Mouse (Mus musculus) hindbrain, embryonic 16.5 days (tissue): Measurements from ENCODE around the gene Dapl1. TPM values are rescaled to one million over a fixed set of nuclear protein-coding genes. Genes with fewer than 3 reads are reported as not detected.

Experiments
- ATAC-seq: fragments of 200-750 bp; cut with Nextera tagmentation; 2 replicates; pipeline ENCODE4 v1.8.0; 2017; ENCODE audit warnings: moderate TSS enrichment, moderate library complexity
- H3K27ac ChIP-seq: fragments of 300-500 bp; sonication (generic); 2 replicates; pipeline ENCODE4 v1.5.1; 2014; ENCODE audit warnings: low read depth, mild to moderate bottlenecking, control low read depth, low read length, moderate library complexity
- H3K27me3 ChIP-seq: fragments of 300-500 bp; sonication (generic); replicated peaks from 2 replicates; pipeline ENCODE4 v1.6.1; 2014; ENCODE audit warnings: low read length; ENCODE audit not compliant: control insufficient read depth, insufficient read depth
- H3K36me3 ChIP-seq: fragments of 300-500 bp; sonication (generic); 2 replicates; pipeline ENCODE4 v1.6.1; 2014; ENCODE audit warnings: mild to moderate bottlenecking, low read length, moderate library complexity, mixed read lengths; ENCODE audit not compliant: control insufficient read depth, insufficient read depth
- H3K4me1 ChIP-seq: fragments of 300-500 bp; sonication (generic); 2 replicates; pipeline ENCODE4 v1.6.1; 2014; ENCODE audit warnings: low read depth, low read length; ENCODE audit not compliant: control insufficient read depth, insufficient read depth
- H3K4me2 ChIP-seq: fragments of 300-500 bp; sonication (generic); 2 replicates; pipeline ENCODE4 v1.6.1; 2014; ENCODE audit warnings: mild to moderate bottlenecking, low read length, control low read depth, moderate library complexity
- H3K4me3 ChIP-seq: fragments of 300-500 bp; sonication (generic); 2 replicates; pipeline ENCODE4 v1.5.1; 2014; ENCODE audit warnings: mild to moderate bottlenecking, low read length, control low read depth, moderate library complexity
- H3K9ac ChIP-seq: fragments of 300-500 bp; sonication (generic); 2 replicates; pipeline ENCODE4 v1.6.1; 2014; ENCODE audit warnings: low read depth, mild to moderate bottlenecking, control low read depth, low read length, moderate library complexity
- H3K9me3 ChIP-seq: fragments of 300-500 bp; sonication (generic); 2 replicates; pipeline ENCODE4 v1.6.1; 2014; ENCODE audit warnings: mild to moderate bottlenecking, low read length, moderate library complexity; ENCODE audit not compliant: control insufficient read depth
- WGBS: fragments of 180-500 bp; shearing (Covaris S2); extraction: QIAGEN DNeasy Blood & Tissue Kit; methylation state at CpG from one replicate; pipeline ENCODE4 v1.1.7; 2014; 5-methylcytosine and 5-hydroxymethylcytosine counted together
- polyA plus RNA-seq: library from polyadenylated mRNA; unstranded; fragments of >200 nt; fragmentation: Nextera tagmentation; extraction: Ambion mirVana; gene quantifications from 2 replicates; pipeline ENCODE4 v1.2.1, GENCODE M21; 2015

Gene Dapl1
- polyA plus RNA-seq, 1 experiment from 2014 or later, result 2.2 TPM

DNA sequence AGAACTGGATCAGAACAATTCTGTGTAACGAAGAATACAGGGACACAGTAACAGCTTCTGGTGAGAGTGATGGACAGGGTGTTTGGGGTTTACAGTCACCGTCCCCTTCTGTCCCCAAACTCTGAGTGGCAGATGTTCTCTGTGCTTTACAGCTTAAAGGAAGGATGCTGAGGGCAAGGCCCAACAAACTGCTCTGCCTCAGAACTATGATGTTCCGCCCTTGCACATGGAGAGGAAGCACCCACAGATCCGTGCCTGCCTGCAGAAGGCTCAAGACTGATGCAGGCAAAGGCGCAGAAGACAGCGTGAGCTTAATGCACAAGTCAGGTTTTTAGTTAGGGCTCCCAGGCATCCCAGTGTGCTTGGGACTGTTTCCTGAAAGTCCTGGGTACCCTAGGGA, 16.5 kb upstream of the Dapl1 start:
- Histone ChIP-seq H3K36me3 (no peaks in the 10 kb centered on the region), H3K4me3 (no peak overlapping the region), H3K27ac (no peak overlapping the region), H3K9ac (no peak overlapping the region), H3K9me3 (no peaks in the 10 kb centered on the region), H3K27me3 (no peaks in the 10 kb centered on the region), H3K4me1 (no peaks in the 10 kb centered on the region; the same call in 1 of the 2 replicates), H3K4me2 (no peak overlapping the region)
- WGBS, result 87% methylated on average over 6 of the region's 6 CpGs
- ATAC-seq, result no peak

DNA sequence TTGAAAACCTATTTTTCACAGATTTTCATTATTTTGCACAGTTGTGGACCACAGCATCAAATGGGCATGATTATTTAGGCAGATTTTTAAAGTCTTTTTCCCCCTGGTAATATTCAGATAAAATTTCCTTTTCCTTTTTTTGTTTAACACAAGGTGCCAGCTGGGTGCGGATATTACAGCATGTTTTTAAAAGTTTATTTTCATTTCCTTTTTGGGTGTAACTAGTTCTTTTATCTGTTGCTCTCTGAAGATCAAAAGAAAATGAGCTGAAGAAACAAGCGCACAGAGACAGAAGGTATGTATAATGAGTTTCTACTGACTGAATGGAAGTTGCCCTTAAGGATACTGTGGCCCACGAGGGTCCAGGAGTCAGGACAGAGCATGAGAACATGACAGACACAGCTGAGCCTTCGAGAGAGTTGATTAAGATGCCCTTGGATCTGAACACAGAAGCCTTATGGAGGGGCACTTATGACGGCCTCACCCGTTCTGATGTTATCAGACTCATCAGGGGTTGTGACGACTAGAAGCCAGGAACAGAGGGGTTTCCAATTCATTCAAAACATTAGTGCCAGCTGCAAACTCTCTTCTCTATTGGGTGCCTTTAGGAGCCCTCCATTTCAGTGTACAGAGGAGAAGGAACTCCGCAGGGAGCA, 14.7 kb upstream of the Dapl1 start:
- ATAC-seq, result no peak
- Histone ChIP-seq H3K27me3 (no peaks in the 10 kb centered on the region), H3K4me3 (no peak overlapping the region), H3K9ac (no peak overlapping the region), H3K36me3 (no peaks in the 10 kb centered on the region), H3K4me2 (no peak overlapping the region), H3K4me1 (no peaks in the 10 kb centered on the region; the same call in 1 of the 2 replicates), H3K27ac (peak overlapping the region; percentile 36; the same call in 1 of the 2 replicates), H3K9me3 (no peaks in the 10 kb centered on the region)
- 56% methylated on average over 8 of the region's 8 CpGs for WGBS

DNA sequence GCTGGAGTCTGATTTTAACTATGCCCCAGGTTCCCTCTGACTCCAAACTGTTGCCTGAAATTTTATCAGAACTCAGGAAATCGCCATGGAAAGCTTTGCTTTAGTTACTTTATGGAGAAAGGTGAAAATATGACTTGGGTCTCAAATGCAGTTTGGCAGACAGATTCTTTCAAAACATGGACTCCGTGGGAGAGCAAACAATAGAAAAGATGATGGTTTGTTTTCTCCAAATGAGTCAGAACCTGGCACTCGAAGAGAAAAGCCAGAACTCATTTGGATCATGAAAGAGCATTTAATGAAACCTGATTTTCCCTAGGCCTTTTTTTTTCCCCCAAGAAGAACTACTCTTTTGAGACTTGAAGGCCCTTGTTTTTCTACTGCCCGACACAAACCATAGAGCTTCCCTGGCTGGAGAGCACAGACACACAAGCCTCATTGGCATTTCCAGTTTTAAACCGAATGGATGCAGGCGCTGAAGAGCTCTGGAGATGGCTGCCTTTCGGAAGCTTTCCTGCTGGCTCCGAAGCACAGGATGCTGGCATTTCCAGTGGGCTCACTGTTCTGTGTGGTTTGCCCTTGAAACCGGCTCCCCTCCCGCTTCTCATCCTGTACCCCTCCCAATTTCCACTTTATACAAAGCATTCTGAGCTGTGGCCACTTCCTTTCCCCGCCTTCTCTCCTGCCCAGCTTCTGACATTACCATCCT, 14.0 kb upstream of the Dapl1 start:
- Histone ChIP-seq H3K36me3 (no peaks in the 10 kb centered on the region), H3K4me1 (no peaks in the 10 kb centered on the region; the same call in 1 of the 2 replicates), H3K27ac (peak overlapping the region; percentile 61; the same call in 1 of the 2 replicates), H3K9me3 (no peaks in the 10 kb centered on the region), H3K4me3 (no peak overlapping the region), H3K27me3 (no peaks in the 10 kb centered on the region), H3K9ac (no peak overlapping the region), H3K4me2 (no peak overlapping the region; the same call in 1 of the 2 replicates)
- 55% methylated on average over 11 of the region's 11 CpGs for WGBS
- ATAC-seq, result peak; percentile 43; the same call in 1 of the 2 replicates

DNA sequence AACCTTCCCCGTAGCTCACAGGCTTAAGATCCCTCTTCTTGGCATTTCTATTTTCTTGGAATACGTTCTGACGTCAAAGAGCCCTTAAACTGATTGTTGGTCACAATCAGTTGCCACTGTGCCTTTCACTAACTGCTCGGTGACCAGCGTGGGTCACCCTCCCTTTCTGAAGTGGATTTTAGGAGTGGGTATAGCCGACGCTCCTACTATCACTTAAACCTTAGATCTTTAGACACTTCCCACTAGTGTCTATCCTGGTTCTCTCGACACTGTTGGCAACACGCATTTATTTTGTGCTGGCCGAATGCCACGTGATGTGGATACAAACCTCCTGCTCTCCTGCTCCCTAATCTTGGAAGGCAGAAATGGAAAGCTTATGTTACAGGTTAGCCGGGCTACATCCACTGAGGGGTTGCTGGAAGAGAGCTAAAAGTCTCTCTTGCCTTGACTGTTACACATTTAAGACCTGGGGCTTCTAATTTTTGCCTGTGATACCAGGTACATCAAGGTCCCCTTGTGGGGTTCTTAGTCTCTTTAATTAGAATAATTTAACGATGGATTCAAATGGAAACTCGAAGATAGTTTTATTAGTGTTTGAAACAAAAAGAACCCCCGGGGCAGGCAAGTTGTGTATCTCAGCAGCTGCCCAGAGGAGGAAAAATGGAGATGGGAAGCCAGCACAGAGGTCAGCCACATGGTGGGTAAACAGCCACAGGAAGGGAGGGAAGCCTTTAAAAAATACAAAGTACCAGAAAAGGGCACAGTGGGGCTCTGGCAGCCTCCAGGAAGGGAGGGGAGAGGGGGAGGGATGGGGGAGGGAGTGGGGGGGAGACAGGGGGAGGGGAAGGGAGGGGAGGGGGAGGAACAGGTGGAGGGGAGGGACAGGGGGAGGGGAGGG, 13.2 kb upstream of the Dapl1 start:
- peak overlapping the region; percentile 61 for H3K27ac ChIP-seq

DNA sequence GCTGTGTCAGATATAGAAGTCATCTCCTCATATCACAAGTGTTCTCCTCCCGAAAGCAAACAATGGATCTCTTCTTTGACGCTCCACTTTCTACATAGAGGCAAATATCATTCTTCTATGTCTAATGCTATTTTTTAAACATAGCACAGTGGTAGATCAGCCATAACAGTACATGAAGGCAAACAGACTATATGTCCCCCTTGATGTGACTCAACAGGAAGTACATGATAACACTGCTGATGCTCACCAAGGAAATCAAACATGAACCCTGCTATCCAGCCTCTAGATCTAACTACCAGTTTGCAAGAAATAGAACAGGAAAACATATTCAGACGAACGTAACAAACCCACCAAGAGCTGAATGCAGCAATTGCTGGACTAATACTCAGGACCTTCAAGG, 10.1 kb upstream of the Dapl1 start:
- Histone ChIP-seq H3K36me3 (no peaks in the 10 kb centered on the region), H3K9me3 (no peaks in the 10 kb centered on the region), H3K9ac (no peak overlapping the region), H3K4me3 (no peak overlapping the region), H3K27me3 (no peaks in the 10 kb centered on the region), H3K27ac (no peak overlapping the region), H3K4me2 (no peak overlapping the region), H3K4me1 (no peaks in the 10 kb centered on the region; the same call in 1 of the 2 replicates)
- WGBS, result 87% methylated on average over 4 of the region's 4 CpGs
- no peak for ATAC-seq

More for the DNA sequence above, 13.2 kb upstream of the Dapl1 start:
- Histone ChIP-seq H3K4me3 (no peak overlapping the region), H3K4me1 (no peaks in the 10 kb centered on the region; the same call in 1 of the 2 replicates), H3K36me3 (no peaks in the 10 kb centered on the region), H3K4me2 (no peak overlapping the region; the same call in 1 of the 2 replicates), H3K27me3 (no peaks in the 10 kb centered on the region), H3K9ac (no peak overlapping the region), H3K9me3 (no peaks in the 10 kb centered on the region)
- 0 out of 2 replicates have a peak, but pooled peaks have one; percentile 57 for ATAC-seq
- 38% methylated on average over 15 of the region's 15 CpGs for WGBS

DNA sequence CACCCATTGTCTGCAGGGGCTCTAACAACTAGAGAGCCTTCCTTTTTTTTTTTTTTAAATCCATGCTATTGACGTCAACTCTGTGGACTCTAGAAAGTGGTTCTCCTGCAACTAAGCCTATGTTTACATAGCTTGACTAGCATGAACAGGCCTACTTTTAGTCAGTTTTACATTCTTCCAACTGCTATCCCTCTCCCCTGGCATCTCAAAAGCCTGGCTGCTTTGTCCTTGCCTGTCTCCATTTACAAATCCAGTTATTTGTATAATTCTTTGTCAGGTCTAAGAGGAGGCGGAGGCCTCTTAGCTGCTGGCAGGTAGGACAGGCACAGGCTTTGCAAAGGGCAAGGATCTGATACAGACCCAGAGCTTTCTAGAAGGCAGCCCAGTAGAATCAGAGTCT, 627 bp downstream of the Dapl1 start:
- no peak overlapping the region for H3K4me3 ChIP-seq
- H3K36me3 ChIP-seq, result no peaks in the 10 kb centered on the region
- H3K9ac ChIP-seq, result no peak overlapping the region
- no peaks in the 10 kb centered on the region for H3K27me3 ChIP-seq
- WGBS, result 74% methylated on average over 2 of the region's 2 CpGs
- no peak overlapping the region for H3K27ac ChIP-seq
- peaks cover 7% of the 10 kb centered on the region for H3K4me1 ChIP-seq
- H3K9me3 ChIP-seq, result no peaks in the 10 kb centered on the region
- H3K4me2 ChIP-seq, result no peak overlapping the region
- 0 out of 2 replicates have a peak, but pooled peaks have one; percentile 10 for ATAC-seq

DNA sequence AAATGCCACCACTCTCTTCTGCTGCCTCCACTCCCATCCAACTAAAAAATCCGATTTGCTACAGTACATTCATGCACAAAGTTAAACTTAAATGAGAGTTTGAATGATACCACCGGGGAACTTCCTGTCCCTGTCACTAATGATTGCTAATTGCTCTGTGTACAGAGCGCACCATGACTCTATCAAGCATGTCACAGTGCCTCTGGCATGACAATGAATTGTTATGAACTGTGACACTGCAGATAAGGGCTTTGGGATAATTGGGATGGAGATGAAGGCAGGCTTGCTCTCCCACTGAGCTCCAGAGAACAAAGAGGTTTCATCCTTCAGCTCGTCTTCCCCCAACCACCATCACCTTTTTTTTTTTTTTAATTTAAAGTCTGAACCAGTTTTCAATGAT, 1.2 kb downstream of the Dapl1 start:
- Histone ChIP-seq H3K9me3 (no peaks in the 10 kb centered on the region), H3K4me2 (no peak overlapping the region), H3K9ac (no peak overlapping the region), H3K36me3 (no peaks in the 10 kb centered on the region), H3K4me1 (peaks cover 7% of the 10 kb centered on the region), H3K4me3 (no peak overlapping the region), H3K27me3 (no peaks in the 10 kb centered on the region), H3K27ac (no peak overlapping the region)
- peak; percentile 84 for ATAC-seq
- WGBS, result 28% methylated on average over 4 of the region's 4 CpGs

DNA sequence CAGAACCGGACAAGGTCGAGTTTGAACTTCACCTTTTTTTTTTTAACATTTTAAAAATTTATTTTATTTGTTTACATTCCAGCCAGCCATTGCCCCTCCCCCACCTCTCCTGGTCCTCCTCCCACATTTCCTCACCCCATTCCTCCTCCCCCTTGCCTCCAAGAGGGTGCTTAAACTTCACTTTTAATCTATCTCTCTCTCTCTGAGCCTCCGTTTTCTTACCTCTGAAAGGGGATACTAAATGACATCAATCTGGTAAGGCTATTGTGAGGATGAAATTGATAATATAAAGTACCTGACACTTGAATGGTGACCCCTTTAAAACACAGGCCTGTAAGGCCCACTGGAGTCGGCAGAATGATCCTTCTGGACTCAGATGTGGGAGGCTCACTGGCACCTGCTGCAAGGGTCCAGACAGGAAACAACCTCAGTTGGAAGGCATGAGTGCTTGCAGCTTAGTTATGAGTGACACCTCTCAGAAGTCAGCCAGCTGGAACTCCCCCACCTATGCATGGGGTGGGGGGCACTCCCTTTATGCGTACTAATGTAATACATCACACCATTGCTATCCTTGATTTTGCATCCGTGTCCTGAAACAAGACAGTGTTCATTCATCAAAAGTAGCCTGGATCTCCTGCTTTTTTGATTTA, 1.9 kb downstream of the Dapl1 start:
- Histone ChIP-seq H3K27me3 (no peaks in the 10 kb centered on the region), H3K36me3 (no peaks in the 10 kb centered on the region), H3K27ac (no peak overlapping the region), H3K9me3 (no peaks in the 10 kb centered on the region), H3K4me2 (no peak overlapping the region), H3K4me1 (peaks cover 7% of the 10 kb centered on the region), H3K4me3 (no peak overlapping the region), H3K9ac (no peak overlapping the region)
- WGBS, result 60% methylated on average over 6 of the region's 6 CpGs
- ATAC-seq, result no peak
